20 mouse cellular contexts compared by ENCODE assay signal in genomic region chr11:80490831-80491230, GRCm38 (mm10). TPM values are rescaled to one million over a fixed set of nuclear protein-coding genes. Genes with fewer than 3 reads are reported as not detected.
DNase-seq lines count a peak whose midpoint lies in the region; ATAC-seq and TF ChIP-seq lines count a peak whose summit lies in the region.
"Had no signal": no experiment of that assay in that cellular context is flagged by ENCODE, and none has a peak within 500 bp of the region (broad histone marks: within the 10 kb centered on the region; RNA-seq: fewer than 3 reads in every experiment).

No protein-coding gene starts in this region.

- H3K4me2 ChIP-seq in heart, embryonic 14.5 days (ENCODE audit: low read length), result no peak overlapping the region
- no peak overlapping the region for H3K4me2 ChIP-seq in liver, embryonic 16.5 days (ENCODE audit: low read depth, low read length)
- H3K4me2 ChIP-seq in liver, postnatal 0 days (ENCODE audit: low read depth, low read length), result no peak overlapping the region
- no peak overlapping the region for H3K4me2 ChIP-seq in limb, embryonic 15.5 days
- H3K4me2 ChIP-seq in hindbrain, embryonic 14.5 days (replicated peaks), result no peak overlapping the region
- H3K4me2 ChIP-seq: embryonic facial prominence, embryonic 13.5 days; forebrain, embryonic 12.5 days; hindbrain, embryonic 12.5 days; midbrain, embryonic 12.5 days; stomach, embryonic 15.5 days had no signal

- no peak for TF ChIP-seq EP300 in liver, postnatal 0 days (IDR thresholded peaks at IDR 0.05; ENCODE audit: low read depth)

- DNase-seq in heart, postnatal 4 days, result no peak
- DNase-seq in liver, postnatal 0 days, result no peak
- no peak for DNase-seq in embryonic facial prominence, embryonic 10.5 days (ENCODE audit: low spot score)
- no peak for DNase-seq in hindbrain, embryonic 14.5 days (ENCODE audit: low spot score)
- DNase-seq: B cell, adult 2 months; cerebellum, adult 11-12 months; cerebellum, postnatal 36 days; kidney, adult 8-10 months; liver; lung, postnatal 4 days; right cerebral cortex, adult 18-20 months; thymus, postnatal 25 days had no signal

- no peak overlapping the region for H3K9ac ChIP-seq in heart, embryonic 14.5 days (ENCODE audit: low read length)
- H3K9ac ChIP-seq in liver, embryonic 16.5 days (ENCODE audit: low read depth, low read length), result no peak overlapping the region
- H3K9ac ChIP-seq in liver, postnatal 0 days (replicated peaks), result no peak overlapping the region
- no peak overlapping the region for H3K9ac ChIP-seq in limb, embryonic 15.5 days
- H3K9ac ChIP-seq in hindbrain, embryonic 14.5 days, result no peak overlapping the region
- H3K9ac ChIP-seq: embryonic facial prominence, embryonic 13.5 days; forebrain, embryonic 12.5 days; hindbrain, embryonic 12.5 days; midbrain, embryonic 12.5 days; stomach, embryonic 15.5 days had no signal

- no peak for TF ChIP-seq CTCF in liver, postnatal 0 days (IDR thresholded peaks at IDR 0.05; ENCODE audit: low read depth)

- 50% methylated on average over 10 of the region's 10 CpGs for WGBS in heart, embryonic 14.5 days
- WGBS in liver, embryonic 16.5 days (ENCODE audit: insufficient replicate concordance), result 69% methylated on average over 10 of the region's 10 CpGs
- WGBS in liver, postnatal 0 days (ENCODE audit: insufficient replicate concordance), result 78% methylated on average over 10 of the region's 10 CpGs
- 67% methylated on average over 10 of the region's 10 CpGs for WGBS in embryonic facial prominence, embryonic 10.5 days
- 67% methylated on average over 10 of the region's 10 CpGs for WGBS in limb, embryonic 15.5 days
- WGBS in hindbrain, embryonic 14.5 days, result 70% methylated on average over 10 of the region's 10 CpGs

- no peaks in the 10 kb centered on the region for H3K9me3 ChIP-seq in heart, embryonic 14.5 days (ENCODE audit: control insufficient read depth, low read length)
- H3K9me3 ChIP-seq in liver, embryonic 16.5 days (replicated peaks; ENCODE audit: control insufficient read depth, low read length), result no peaks in the 10 kb centered on the region
- H3K9me3 ChIP-seq in liver, postnatal 0 days (ENCODE audit: low read length), result no peaks in the 10 kb centered on the region
- no peaks in the 10 kb centered on the region for H3K9me3 ChIP-seq in embryonic facial prominence, embryonic 10.5 days
- no peaks in the 10 kb centered on the region for H3K9me3 ChIP-seq in limb, embryonic 15.5 days
- H3K9me3 ChIP-seq in hindbrain, embryonic 14.5 days (ENCODE audit: control insufficient read depth, low read length), result no peaks in the 10 kb centered on the region
- H3K9me3 ChIP-seq: embryonic facial prominence, embryonic 13.5 days; forebrain, embryonic 12.5 days; hindbrain, embryonic 12.5 days; midbrain, embryonic 12.5 days; stomach, embryonic 15.5 days had no signal

- H3K4me3 ChIP-seq in heart, embryonic 14.5 days (ENCODE audit: control insufficient read depth in 1 of 2, insufficient read depth in 1 of 2, low read depth in 1 of 2, low read length in 2 of 2), result no peak overlapping the region
- no peak overlapping the region for H3K4me3 ChIP-seq in liver, embryonic 16.5 days (ENCODE audit: low read depth, low read length)
- no peak overlapping the region for H3K4me3 ChIP-seq in liver, postnatal 0 days (ENCODE audit: low read depth, low read length)
- no peak overlapping the region for H3K4me3 ChIP-seq in embryonic facial prominence, embryonic 10.5 days
- H3K4me3 ChIP-seq in limb, embryonic 15.5 days, result no peak overlapping the region
- no peak overlapping the region for H3K4me3 ChIP-seq in hindbrain, embryonic 14.5 days (replicated peaks; ENCODE audit: low read length)
- H3K4me3 ChIP-seq: embryonic facial prominence, embryonic 13.5 days; forebrain, embryonic 12.5 days; hindbrain, embryonic 12.5 days; midbrain, embryonic 12.5 days; stomach, embryonic 15.5 days had no signal

- peaks cover 22 to 33% of the 10 kb centered on the region in 2 experiments for H3K4me1 ChIP-seq in heart, embryonic 14.5 days (ENCODE audit: control insufficient read depth in 2 of 2, insufficient read depth in 2 of 2, low read length in 2 of 2)
- no peaks in the 10 kb centered on the region for H3K4me1 ChIP-seq in liver, embryonic 16.5 days (ENCODE audit: control insufficient read depth, low read depth, low read length)
- H3K4me1 ChIP-seq in liver, postnatal 0 days (ENCODE audit: insufficient read depth), result peaks cover 15% of the 10 kb centered on the region
- H3K4me1 ChIP-seq in embryonic facial prominence, embryonic 10.5 days, result peaks cover 40% of the 10 kb centered on the region
- H3K4me1 ChIP-seq in limb, embryonic 15.5 days, result peaks cover 16% of the 10 kb centered on the region; the same call in 1 of the 2 replicates
- H3K4me1 ChIP-seq in hindbrain, embryonic 14.5 days (replicated peaks; ENCODE audit: control insufficient read depth, insufficient read depth, low read length), result peaks cover 23% of the 10 kb centered on the region

- no peaks in the 10 kb centered on the region for H3K27me3 ChIP-seq in heart, embryonic 14.5 days (ENCODE audit: control insufficient read depth, insufficient read depth, low read length)
- no peaks in the 10 kb centered on the region for H3K27me3 ChIP-seq in liver, embryonic 16.5 days (ENCODE audit: control insufficient read depth, insufficient read depth, low read depth, low read length)
- no peaks in the 10 kb centered on the region for H3K27me3 ChIP-seq in liver, postnatal 0 days (ENCODE audit: insufficient read depth, low read length)
- H3K27me3 ChIP-seq in embryonic facial prominence, embryonic 10.5 days (replicated peaks; ENCODE audit: low read depth, poor library complexity, severe bottlenecking), result no peaks in the 10 kb centered on the region
- H3K27me3 ChIP-seq in limb, embryonic 15.5 days, result no peaks in the 10 kb centered on the region
- no peaks in the 10 kb centered on the region for H3K27me3 ChIP-seq in hindbrain, embryonic 14.5 days (ENCODE audit: control insufficient read depth, insufficient read depth, low read length)
- H3K27me3 ChIP-seq: embryonic facial prominence, embryonic 13.5 days; stomach, embryonic 15.5 days had no signal

- no peak overlapping the region for H3K27ac ChIP-seq in heart, embryonic 14.5 days (replicated peaks in 1 of 2; ENCODE audit: control insufficient read depth in 1 of 2, insufficient read depth in 1 of 2, low read depth in 2 of 2, low read length in 2 of 2)
- H3K27ac ChIP-seq in liver, embryonic 16.5 days (ENCODE audit: low read length), result no peak overlapping the region
- H3K27ac ChIP-seq in liver, postnatal 0 days (ENCODE audit: low read depth), result no peak overlapping the region
- peak overlapping the region; percentile 60 for H3K27ac ChIP-seq in embryonic facial prominence, embryonic 10.5 days (replicated peaks)
- peak overlapping the region; percentile 47; the same call in 1 of the 2 replicates for H3K27ac ChIP-seq in limb, embryonic 15.5 days
- no peak overlapping the region for H3K27ac ChIP-seq in hindbrain, embryonic 14.5 days
- H3K27ac ChIP-seq: embryonic facial prominence, embryonic 13.5 days; forebrain, embryonic 12.5 days; hindbrain, embryonic 12.5 days; midbrain, embryonic 12.5 days; stomach, embryonic 15.5 days had no signal

- ATAC-seq in heart, embryonic 14.5 days (ENCODE audit: insufficient number of reproducible peaks, insufficient read depth, low FRiP score, low read depth), result peak; percentile 19
- peak; percentile 10; the same call in 1 of the 2 replicates for ATAC-seq in liver, embryonic 16.5 days (ENCODE audit: low read depth)
- no peak for ATAC-seq in liver, postnatal 0 days
- ATAC-seq in limb, embryonic 15.5 days (ENCODE audit: insufficient number of reproducible peaks, low FRiP score, low TSS enrichment, low read depth), result no peak
- ATAC-seq in hindbrain, embryonic 14.5 days (ENCODE audit: low FRiP score), result no peak

- no peaks in the 10 kb centered on the region for H3K36me3 ChIP-seq in heart, embryonic 14.5 days (ENCODE audit: control insufficient read depth, insufficient read depth, low read length)
- H3K36me3 ChIP-seq in liver, embryonic 16.5 days (ENCODE audit: control insufficient read depth, insufficient read depth), result no peaks in the 10 kb centered on the region
- H3K36me3 ChIP-seq in liver, postnatal 0 days (replicated peaks; ENCODE audit: insufficient read depth, low read length), result no peaks in the 10 kb centered on the region
- H3K36me3 ChIP-seq in embryonic facial prominence, embryonic 10.5 days (replicated peaks), result no peaks in the 10 kb centered on the region
- H3K36me3 ChIP-seq in limb, embryonic 15.5 days, result no peaks in the 10 kb centered on the region
- no peaks in the 10 kb centered on the region for H3K36me3 ChIP-seq in hindbrain, embryonic 14.5 days (replicated peaks; ENCODE audit: control insufficient read depth, insufficient read depth)
- H3K36me3 ChIP-seq: embryonic facial prominence, embryonic 13.5 days; forebrain, embryonic 12.5 days; hindbrain, embryonic 12.5 days; midbrain, embryonic 12.5 days; stomach, embryonic 15.5 days had no signal

RNA-seq across cellular contexts. Expression of gene Cdk5r1, which starts 14.0 kb away (rescaled TPM):
- 0.23 and 0.36 TPM in 2 replicates for polyA plus RNA-seq in heart, embryonic 14.5 days (2014; fragmentation: Nextera tagmentation; extraction: Ambion mirVana)
- total RNA-seq in heart, postnatal 4 days (2021), result 1 to 10 TPM; 1.2 to 1.8 TPM
- 0.22 and 0.30 TPM in 2 replicates for polyA plus RNA-seq in liver, embryonic 16.5 days (2015; fragmentation: Nextera tagmentation; extraction: Ambion mirVana)
- polyA plus RNA-seq in liver, postnatal 0 days (2015; fragmentation: Nextera tagmentation; extraction: Ambion mirVana), result 0.18 and 0.28 TPM in 2 replicates
- polyA plus RNA-seq in embryonic facial prominence, embryonic 10.5 days (2016; fragmentation: Nextera tagmentation; extraction: Ambion mirVana), result 4.1 and 4.8 TPM in 2 replicates
- polyA plus RNA-seq in limb, embryonic 15.5 days (2015; fragmentation: Nextera tagmentation; extraction: Ambion mirVana), result 2.3 and 3.2 TPM in 2 replicates
- polyA plus RNA-seq in hindbrain, embryonic 14.5 days (2014; fragmentation: Nextera tagmentation; extraction: Ambion mirVana), result 90.1 and 92.7 TPM in 2 replicates

Comparison
In these comparisons a context has a peak if more than half of its experiments do, and no peak if none do; other contexts are left out.
1. ATAC-seq: peak in heart, embryonic 14.5 days (single experiment) and liver, embryonic 16.5 days (single experiment); none in liver, postnatal 0 days (single experiment), limb, embryonic 15.5 days (single experiment) and hindbrain, embryonic 14.5 days (single experiment).
2. H3K27ac ChIP-seq: peak in embryonic facial prominence, embryonic 10.5 days (single experiment) and limb, embryonic 15.5 days (single experiment); none in heart, embryonic 14.5 days (0 of 2), liver, embryonic 16.5 days (single experiment), liver, postnatal 0 days (single experiment) and hindbrain, embryonic 14.5 days (single experiment).
3. RNA of gene Cdk5r1, which starts 14.0 kb away (polyA plus RNA-seq): 90.1 to 92.7 TPM in hindbrain, embryonic 14.5 days; 4.1 to 4.8 TPM in embryonic facial prominence, embryonic 10.5 days, 2.3 to 3.2 TPM in limb, embryonic 15.5 days, 0.23 to 0.36 TPM in heart, embryonic 14.5 days, 0.22 to 0.30 TPM in liver, embryonic 16.5 days and 0.18 to 0.28 TPM in liver, postnatal 0 days; every median in the first group is over 10 times any median in the second.